Mouse (Mus musculus) liver, adult 2 months (tissue): ENCODE data around the gene Serpinc1.
A peak's percentile ranks its signal among the peaks of the same experiment; 100 is the strongest.

Experiments used
- CTCF ChIP-seq: fragments of 200-500 bp; IDR thresholded peaks from 2 replicates; pipeline ENCODE4 v1.5.1; 2011; ENCODE audit warnings: low read depth, low read length, control low read depth
- POLR2A ChIP-seq: fragments of 200-500 bp; IDR thresholded peaks from 2 replicates; pipeline ENCODE4 v1.6.1; 2011; ENCODE audit warnings: low read length, control low read depth; ENCODE audit not compliant: insufficient read depth; ENCODE audit errors: extremely low read depth

GRCm38 (mm10) chr1:160933896-160934482 lies 44.4 kb upstream of the Serpinc1 start:
- TF ChIP-seq POLR2A (no peak), CTCF (0 out of 2 replicates have a peak, but pooled peaks have one; percentile 30)
